Mouse (Mus musculus): Measurements from ENCODE around the gene Fam171a2.
"Not testable (repeated sequence)": the region's sequence is repeated elsewhere in the genome, so short reads cannot be mapped to it uniquely, and the experiment has no call there.

- TF ChIP-seq GATA1, TAL1 (IDR thresholded peaks at IDR 0.05; ENCODE audit: low read length): not testable (repeated sequence)
Measured at GRCm38 (mm10) chr11:102410345-102410744, 37.1 kb downstream of the Fam171a2 start.

Measured in erythroblast, embryonic 14.5 days (primary cell).